Mouse (Mus musculus) midbrain, postnatal 0 days (tissue): ENCODE results near the gene Tmem8b. TPM values are rescaled to one million over a fixed set of nuclear protein-coding genes. Genes with fewer than 3 reads are reported as not detected.

ENCODE experiments used
- ATAC-seq: fragments of 200-750 bp; cut with Nextera tagmentation; 2 replicates; pipeline ENCODE4 v1.8.0; 2017; ENCODE audit warnings: moderate number of reproducible peaks, mild to moderate bottlenecking, moderate TSS enrichment, moderate library complexity; ENCODE audit not compliant: low FRiP score
- DNase-seq: peaks from one replicate; pipeline ENCODE4 v3.0.0-alpha.2; 2015; ENCODE audit warnings: low spot score
- H3K27ac ChIP-seq: fragments of 300-500 bp; sonication (generic); 2 replicates; pipeline ENCODE4 v1.5.1; 2014; ENCODE audit warnings: low read depth, mild to moderate bottlenecking, low read length, mixed read lengths
- H3K27me3 ChIP-seq: fragments of 300-500 bp; sonication (generic); 2 replicates; pipeline ENCODE4 v1.6.1; 2014; ENCODE audit warnings: low read length, control low read depth, mixed read lengths; ENCODE audit not compliant: insufficient read depth
- H3K36me3 ChIP-seq: fragments of 300-500 bp; sonication (generic); 2 replicates; pipeline ENCODE4 v1.6.1; 2014; ENCODE audit warnings: low read length, control low read depth, mixed read lengths; ENCODE audit not compliant: insufficient read depth
- H3K4me1 ChIP-seq: fragments of 300-500 bp; sonication (generic); 2 replicates; pipeline ENCODE4 v1.6.1; 2014; ENCODE audit warnings: mild to moderate bottlenecking, control low read depth, antibody characterized with exemption, low read length, mixed read lengths; ENCODE audit not compliant: insufficient read depth
- H3K4me2 ChIP-seq: fragments of 300-500 bp; sonication (generic); 2 replicates; pipeline ENCODE4 v1.6.1; 2014; ENCODE audit warnings: low read depth, mild to moderate bottlenecking, low read length, mixed read lengths; ENCODE audit not compliant: poor library complexity, severe bottlenecking
- H3K4me3 ChIP-seq: fragments of 300-500 bp; sonication (generic); 2 replicates; pipeline ENCODE4 v1.5.1; 2014; ENCODE audit warnings: low read depth, mild to moderate bottlenecking, low read length, moderate library complexity
- H3K9ac ChIP-seq: fragments of 300-500 bp; sonication (generic); replicated peaks from 2 replicates; pipeline ENCODE4 v1.6.1; 2014; ENCODE audit warnings: mild to moderate bottlenecking, low read length, moderate library complexity, mixed read lengths; ENCODE audit not compliant: poor library complexity, severe bottlenecking
- H3K9me3 ChIP-seq: fragments of 300-500 bp; sonication (generic); 2 replicates; pipeline ENCODE4 v1.6.1; 2016; ENCODE audit warnings: low read length, control low read depth
- CTCF ChIP-seq: IDR thresholded peaks from 2 replicates; pipeline ENCODE4 v1.5.1; 2016; ENCODE audit warnings: antibody characterized with exemption, mild to moderate bottlenecking
- WGBS: fragments of 180-500 bp; shearing (Covaris S2); extraction: QIAGEN DNeasy Blood & Tissue Kit; methylation state at CpG from one replicate; pipeline ENCODE4 v1.1.7; 2014; 5-methylcytosine and 5-hydroxymethylcytosine counted together
- polyA plus RNA-seq: library from polyadenylated mRNA; unstranded; fragments of >200 nt; fragmentation: Nextera tagmentation; extraction: Ambion mirVana; gene quantifications from 2 replicates; pipeline ENCODE4 v1.2.1, GENCODE M21; 2015
- total RNA-seq: library from RNA; depleted of rRNA; stranded (reverse); fragments of >200 nt; gene quantifications from 2 replicates; pipeline ENCODE4 v1.2.3, GENCODE M21; 2014

Gene Tmem8b
- total and polyA plus RNA-seq, 2 experiments from 2014 or later = 13.7 to 30.0 TPM

DNA sequence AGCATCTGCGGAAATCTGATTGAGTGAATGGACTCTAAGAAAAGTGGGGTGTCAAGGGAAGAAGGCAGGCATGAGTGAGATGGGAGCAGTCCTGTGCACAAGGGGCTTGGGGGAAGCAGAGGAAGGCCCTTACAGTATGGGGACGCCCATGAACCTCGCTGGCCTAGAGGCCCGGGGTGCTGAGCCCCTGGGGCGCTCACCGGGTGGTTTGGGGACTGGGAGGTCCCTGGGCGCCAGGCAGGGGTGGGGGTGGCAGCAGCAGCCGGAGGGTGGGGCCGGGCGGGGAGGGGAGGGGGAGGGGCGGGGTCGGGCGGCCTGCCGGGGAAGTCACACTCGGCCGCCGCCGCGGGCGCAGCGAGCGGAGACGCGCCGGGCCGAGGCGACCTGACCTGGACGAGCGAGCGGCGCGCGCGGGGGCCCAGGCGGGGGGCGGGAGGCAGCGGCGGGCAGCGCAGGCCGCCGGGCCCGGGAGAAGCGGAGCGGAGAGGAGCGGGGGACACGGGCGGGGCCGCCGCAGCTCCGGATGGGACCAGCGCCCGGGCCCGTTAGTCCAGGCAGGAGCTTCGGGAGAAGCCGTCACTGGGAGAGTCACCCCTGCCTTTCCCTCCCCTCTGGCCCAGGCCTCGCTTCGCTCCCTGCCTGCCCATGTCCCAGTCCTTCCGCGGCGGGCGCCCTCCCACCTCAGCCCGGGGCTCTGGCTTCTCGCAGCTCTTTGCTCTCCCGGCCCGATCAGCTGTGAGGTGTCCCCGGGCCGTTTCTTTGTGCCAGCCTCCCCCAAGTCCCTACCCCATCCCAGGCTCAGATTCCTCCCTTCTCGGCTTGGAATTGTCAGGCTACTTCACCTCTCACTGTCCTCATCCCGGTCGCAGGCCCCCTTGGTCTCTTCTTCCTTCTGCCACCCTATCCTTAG is 37.5 kb upstream of the Tmem8b start, which contains the start of gene Npr2:
TSS of gene Npr2 (plus strand) at position 890 of the 910 bp plus-strand sequence.
- 2% methylated on average over 26 of the region's 70 CpGs for WGBS
- TF ChIP-seq CTCF = no peak

DNA sequence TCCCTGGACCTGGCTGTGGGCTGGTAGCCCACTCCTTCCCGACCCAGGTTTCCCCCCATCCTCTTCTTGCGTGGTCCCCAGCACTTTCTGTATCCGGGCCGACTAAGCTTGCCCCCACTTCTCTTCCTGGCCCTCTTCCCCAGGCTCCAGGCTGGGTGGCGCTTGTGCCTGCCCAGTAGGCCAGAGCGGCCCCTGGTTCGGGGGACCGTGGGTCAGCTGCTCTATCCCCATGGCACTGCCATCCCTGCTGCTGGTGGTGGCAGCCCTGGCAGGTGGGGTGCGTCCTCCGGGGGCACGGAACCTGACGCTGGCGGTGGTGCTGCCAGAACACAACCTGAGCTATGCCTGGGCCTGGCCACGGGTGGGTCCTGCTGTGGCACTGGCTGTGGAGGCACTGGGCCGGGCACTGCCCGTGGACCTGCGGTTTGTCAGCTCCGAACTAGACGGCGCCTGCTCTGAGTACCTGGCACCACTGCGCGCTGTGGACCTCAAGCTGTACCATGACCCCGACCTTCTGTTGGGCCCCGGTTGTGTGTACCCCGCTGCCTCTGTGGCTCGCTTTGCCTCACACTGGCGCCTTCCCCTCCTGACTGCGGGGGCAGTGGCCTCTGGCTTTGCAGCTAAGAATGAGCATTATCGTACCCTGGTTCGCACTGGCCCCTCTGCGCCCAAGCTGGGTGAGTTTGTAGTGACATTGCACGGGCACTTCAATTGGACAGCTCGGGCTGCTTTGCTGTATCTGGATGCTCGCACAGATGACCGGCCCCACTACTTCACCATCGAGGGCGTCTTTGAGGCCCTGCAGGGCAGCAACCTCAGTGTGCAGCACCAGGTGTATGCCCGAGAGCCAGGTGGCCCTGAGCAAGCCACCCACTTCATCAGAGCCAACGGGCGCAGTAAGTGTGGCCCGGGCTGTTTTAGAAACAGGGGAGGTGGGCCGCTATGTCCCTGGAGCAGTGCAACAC is 36.5 kb upstream of the Tmem8b start:
- Histone ChIP-seq H3K4me3 (peak overlapping the region; percentile 57), H3K4me1 (peaks cover 23% of the 10 kb centered on the region), H3K36me3 (no peaks in the 10 kb centered on the region), H3K9ac (peak overlapping the region; percentile 90), H3K4me2 (peak overlapping the region; percentile 97), H3K27ac (peak overlapping the region; percentile 77), H3K27me3 (no peaks in the 10 kb centered on the region), H3K9me3 (no peaks in the 10 kb centered on the region)
- peak; percentile 17 for ATAC-seq
- TF ChIP-seq CTCF = no peak
- 52% methylated on average over 42 of the region's 42 CpGs for WGBS
- DNase-seq = no peak

More for the DNA sequence above, 37.5 kb upstream of the Tmem8b start, which contains the start of gene Npr2:
- DNase-seq (peak; percentile 31), ATAC-seq (peak; percentile 35)
- Histone ChIP-seq H3K4me2 (peak within 1 kb of the TSS; percentile 97), H3K27me3 (no peaks in the 10 kb centered on the region), H3K36me3 (no peaks in the 10 kb centered on the region), H3K9ac (peak within 1 kb of the TSS; percentile 90), H3K9me3 (no peaks in the 10 kb centered on the region), H3K4me3 (peak within 1 kb of the TSS; percentile 57), H3K4me1 (peaks cover 23% of the 10 kb centered on the region), H3K27ac (peak within 1 kb of the TSS; percentile 77)

DNA sequence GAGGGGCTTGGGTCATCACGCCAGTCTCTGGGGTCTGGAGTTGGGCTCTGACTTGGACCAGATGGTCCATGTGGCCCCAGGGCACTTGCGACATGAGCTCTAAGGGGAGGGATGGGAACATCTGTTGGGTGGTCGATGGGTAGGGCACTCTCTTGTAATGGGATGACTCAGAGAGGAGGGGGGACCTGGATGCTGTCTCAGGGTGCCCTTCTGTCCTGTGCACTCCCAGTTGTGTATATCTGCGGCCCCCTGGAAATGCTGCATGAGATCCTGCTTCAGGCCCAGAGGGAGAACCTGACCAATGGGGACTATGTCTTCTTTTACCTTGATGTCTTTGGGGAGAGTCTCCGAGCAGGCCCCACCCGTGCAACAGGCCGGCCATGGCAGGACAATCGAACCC is 35.5 kb upstream of the Tmem8b start:
- 79% methylated on average over 8 of the region's 8 CpGs for WGBS
- no peak for DNase-seq
- ATAC-seq = no peak

DNA sequence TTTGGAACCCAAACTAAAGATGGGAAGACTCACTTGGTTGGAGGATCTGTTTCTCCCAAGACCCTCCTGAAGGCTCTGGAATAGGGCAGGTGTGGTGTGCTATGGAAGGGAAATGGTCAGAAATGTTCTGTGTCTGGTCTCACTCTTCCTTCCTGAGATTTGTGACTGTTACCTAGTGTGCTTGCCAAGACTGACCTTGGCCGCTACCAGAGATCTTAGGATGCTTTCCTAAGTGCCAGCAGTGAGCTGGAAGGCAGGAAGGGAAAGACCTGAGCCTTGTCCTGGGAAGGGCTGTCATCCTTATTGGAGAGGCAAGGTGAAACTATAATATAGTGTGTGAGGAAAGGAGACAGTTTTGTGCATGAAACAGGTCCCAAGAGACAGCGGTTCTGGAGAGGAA is 35.0 kb upstream of the Tmem8b start:
- DNase-seq (no peak), ATAC-seq (no peak)
- Histone ChIP-seq H3K27me3 (no peaks in the 10 kb centered on the region), H3K9me3 (no peaks in the 10 kb centered on the region), H3K9ac (no peak overlapping the region), H3K4me1 (peaks cover 23% of the 10 kb centered on the region), H3K36me3 (no peaks in the 10 kb centered on the region), H3K4me2 (0 out of 2 replicates have a peak overlapping the region, but pooled peaks have one; percentile 1), H3K4me3 (no peak overlapping the region), H3K27ac (no peak overlapping the region)
- no peak for TF ChIP-seq CTCF
- WGBS = 92% methylated on average over 2 of the region's 2 CpGs

More for the DNA sequence above, 35.5 kb upstream of the Tmem8b start:
- Histone ChIP-seq H3K27ac (no peak overlapping the region), H3K9me3 (no peaks in the 10 kb centered on the region), H3K4me2 (peak overlapping the region; percentile 1; the same call in 1 of the 2 replicates), H3K27me3 (no peaks in the 10 kb centered on the region), H3K9ac (no peak overlapping the region), H3K4me3 (no peak overlapping the region), H3K4me1 (peaks cover 23% of the 10 kb centered on the region), H3K36me3 (no peaks in the 10 kb centered on the region)
- TF ChIP-seq CTCF = no peak

DNA sequence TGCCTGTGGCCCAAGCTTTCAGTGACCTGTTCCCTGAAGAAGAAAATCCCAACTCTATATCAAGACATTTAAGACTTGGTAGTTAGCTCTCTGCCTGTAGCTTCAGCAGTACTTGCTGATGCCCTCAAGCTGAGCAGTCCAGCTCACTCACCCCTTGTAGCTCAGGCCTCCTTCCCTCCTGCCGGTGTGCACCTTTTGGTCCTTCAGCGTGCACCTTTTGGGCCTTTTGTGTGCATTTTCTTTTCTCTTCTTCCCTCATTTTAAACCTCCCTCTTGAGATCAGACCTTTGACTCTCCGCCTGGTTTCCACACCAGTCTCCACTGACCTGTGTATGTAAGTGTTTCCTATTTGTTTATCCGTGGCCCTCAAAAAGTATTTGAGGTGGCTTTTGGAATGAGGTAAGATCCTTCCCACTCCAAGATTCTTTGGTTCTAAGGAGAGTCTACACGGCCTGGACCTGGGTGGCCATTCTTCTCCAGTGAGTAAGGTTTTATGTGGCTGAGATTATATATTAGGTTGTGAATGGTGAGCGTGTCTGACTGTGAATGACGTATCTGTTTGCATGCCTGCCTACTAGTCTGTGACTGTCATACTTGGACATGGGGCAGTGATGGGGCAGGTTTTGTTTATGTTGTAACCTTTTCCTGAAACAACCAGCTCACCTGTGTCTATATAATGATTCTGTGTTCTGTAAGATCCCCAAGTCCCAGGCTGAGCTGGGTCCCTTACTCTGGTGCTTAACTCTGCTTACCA is 34.0 kb upstream of the Tmem8b start:
- no peak for ATAC-seq
- H3K9ac ChIP-seq = no peak overlapping the region
- H3K9me3 ChIP-seq = no peaks in the 10 kb centered on the region
- H3K27me3 ChIP-seq = no peaks in the 10 kb centered on the region
- H3K4me1 ChIP-seq = peaks cover 23% of the 10 kb centered on the region
- H3K4me2 ChIP-seq = no peak overlapping the region
- no peak overlapping the region for H3K27ac ChIP-seq
- DNase-seq = no peak
- no peak for TF ChIP-seq CTCF
- WGBS = 86% methylated on average over 7 of the region's 7 CpGs
- H3K36me3 ChIP-seq = no peaks in the 10 kb centered on the region
- H3K4me3 ChIP-seq = no peak overlapping the region
